Mouse (Mus musculus): ENCODE results near the gene Pcx.

The Pcx gene

DNA sequence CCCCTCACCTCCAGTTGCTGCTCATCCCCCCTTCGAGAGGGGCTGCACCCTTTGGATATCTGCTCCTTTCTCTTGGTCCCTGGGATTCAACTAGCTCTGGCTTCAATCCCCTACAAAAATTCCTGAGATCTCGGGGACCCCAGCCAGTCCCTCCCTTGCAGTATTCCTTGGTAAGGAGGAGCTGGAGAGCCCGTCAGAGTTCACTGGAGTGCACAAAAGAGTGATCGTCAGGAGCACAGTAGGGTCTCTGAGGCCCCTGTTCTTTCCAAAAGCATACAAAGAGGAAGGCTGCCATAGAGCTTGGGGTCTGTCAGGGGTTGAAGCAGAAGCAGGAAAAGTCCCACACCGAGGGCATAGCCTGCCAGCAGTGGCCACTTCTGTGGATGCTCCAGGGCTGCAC, 112.5 kb downstream of the Pcx start:
- DNase-seq (ENCODE audit: low read depth, low spot score) = no peak
- H3K27me3 ChIP-seq (ENCODE audit: control insufficient read depth, insufficient read depth, low read length, poor library complexity, severe bottlenecking) = no peaks in the 10 kb centered on the region
- no peaks in the 10 kb centered on the region for H3K36me3 ChIP-seq (ENCODE audit: control insufficient read depth, insufficient read depth, low read length, poor library complexity, severe bottlenecking)

- Histone ChIP-seq H3K36me3 (ENCODE audit: control insufficient read depth, insufficient read depth, low read length, poor library complexity, severe bottlenecking) (no peaks in the 10 kb centered on the region), H3K27me3 (ENCODE audit: control insufficient read depth, insufficient read depth, low read length, poor library complexity, severe bottlenecking) (no peaks in the 10 kb centered on the region)
- DNase-seq (ENCODE audit: low read depth, low spot score) = no peak
Measured at GRCm38 (mm10) chr19:4623419-4623818, 113.1 kb downstream of the Pcx start.

- Histone ChIP-seq H3K36me3 (ENCODE audit: control insufficient read depth, insufficient read depth, low read length, poor library complexity, severe bottlenecking) (no peaks in the 10 kb centered on the region), H3K27me3 (ENCODE audit: control insufficient read depth, insufficient read depth, low read length, poor library complexity, severe bottlenecking) (no peaks in the 10 kb centered on the region)
- no peak for DNase-seq (ENCODE audit: low read depth, low spot score)
Measured at GRCm38 (mm10) chr19:4624006-4624405, 113.7 kb downstream of the Pcx start.

DNA sequence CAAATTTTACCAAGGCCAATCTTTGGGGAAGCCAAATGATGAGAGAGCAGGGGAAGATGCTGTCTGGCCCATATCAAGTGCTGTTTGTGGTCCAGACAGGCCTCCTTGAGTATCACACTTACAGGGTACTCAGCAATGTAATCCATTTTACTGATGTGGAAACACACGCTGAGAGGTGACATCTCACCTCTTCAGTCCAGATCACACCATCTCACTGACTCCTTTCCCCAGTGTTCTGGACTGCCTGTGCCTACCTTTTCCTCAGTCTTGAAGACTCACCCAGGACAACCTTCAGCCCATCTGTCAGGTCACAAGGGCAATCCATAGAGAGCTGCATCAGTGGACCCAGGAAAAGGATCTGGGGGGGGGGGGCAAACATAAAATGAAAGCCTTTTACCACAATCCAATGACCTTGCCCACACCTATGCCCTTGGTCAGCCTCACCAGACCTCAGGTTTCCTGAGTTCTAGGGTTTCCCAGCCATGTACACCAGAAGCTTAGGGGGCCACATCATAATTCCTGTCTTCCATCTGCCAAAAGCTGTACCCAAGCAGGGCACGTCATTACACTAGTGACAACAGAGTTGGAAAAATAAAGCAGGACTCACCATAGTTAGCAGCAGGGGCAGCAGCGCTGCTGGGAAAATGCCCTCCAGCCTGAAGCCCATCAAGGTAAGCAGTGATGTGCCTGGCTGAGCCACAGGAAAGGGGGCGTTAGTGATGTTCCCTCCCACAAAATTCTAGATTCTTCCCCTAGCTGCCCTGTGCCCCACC, 114.3 kb downstream of the Pcx start:
- DNase-seq (ENCODE audit: low read depth, low spot score) = no peak
- Histone ChIP-seq H3K36me3 (ENCODE audit: control insufficient read depth, insufficient read depth, low read length, poor library complexity, severe bottlenecking) (no peaks in the 10 kb centered on the region), H3K27me3 (ENCODE audit: control insufficient read depth, insufficient read depth, low read length, poor library complexity, severe bottlenecking) (no peaks in the 10 kb centered on the region)

DNA sequence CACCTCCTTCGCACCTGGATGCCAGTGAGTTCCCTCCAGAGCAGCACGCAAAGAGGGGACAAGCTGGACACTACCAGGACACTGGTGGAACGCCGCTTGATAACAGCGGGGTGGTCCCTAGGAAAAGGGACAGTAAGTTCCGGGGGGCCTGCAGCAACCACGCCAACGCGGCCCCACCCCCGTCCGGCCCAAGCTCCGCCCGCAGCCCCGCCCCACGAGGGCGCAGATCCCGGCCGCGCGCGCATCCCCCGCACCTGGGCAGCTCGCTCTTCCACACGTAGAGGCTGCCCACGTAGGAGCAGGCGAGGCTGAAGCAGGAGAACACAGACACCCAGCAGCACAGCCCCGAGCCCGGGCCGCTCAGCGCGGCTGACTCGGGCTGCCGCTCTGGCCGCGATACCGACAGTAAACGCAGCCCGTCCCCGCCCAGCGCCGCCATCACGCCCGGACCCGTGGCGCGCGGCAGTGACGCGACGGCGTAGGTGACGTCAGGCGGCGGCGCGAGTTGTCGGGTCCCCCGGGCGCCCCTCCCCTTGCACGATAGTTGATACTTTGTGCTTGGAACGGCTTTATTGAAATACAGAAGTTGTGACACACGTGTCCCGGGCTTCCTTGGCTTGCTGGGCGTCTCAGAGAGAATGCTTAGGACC, 115.0 kb downstream of the Pcx start, which contains the start of gene Rce1:
Gene Rce1 (minus strand): TSS at position 463 of the 650 bp plus-strand sequence.
- peak; percentile 91 for DNase-seq (ENCODE audit: low read depth, low spot score)
- H3K27me3 ChIP-seq (ENCODE audit: control insufficient read depth, insufficient read depth, low read length, poor library complexity, severe bottlenecking) = no peaks in the 10 kb centered on the region
- no peaks in the 10 kb centered on the region for H3K36me3 ChIP-seq (ENCODE audit: control insufficient read depth, insufficient read depth, low read length, poor library complexity, severe bottlenecking)

- Histone ChIP-seq H3K36me3 (ENCODE audit: control insufficient read depth, insufficient read depth, low read length, poor library complexity, severe bottlenecking) (no peaks in the 10 kb centered on the region), H3K27me3 (ENCODE audit: control insufficient read depth, insufficient read depth, low read length, poor library complexity, severe bottlenecking) (no peaks in the 10 kb centered on the region)
- no peak for DNase-seq (ENCODE audit: low read depth, low spot score)
Measured at GRCm38 (mm10) chr19:4625829-4626535, 115.7 kb downstream of the Pcx start.

- H3K36me3 ChIP-seq (ENCODE audit: control insufficient read depth, insufficient read depth, low read length, poor library complexity, severe bottlenecking) = no peaks in the 10 kb centered on the region
- H3K27me3 ChIP-seq (ENCODE audit: control insufficient read depth, insufficient read depth, low read length, poor library complexity, severe bottlenecking) = no peaks in the 10 kb centered on the region
- DNase-seq (ENCODE audit: low read depth, low spot score) = peak; percentile 84
Measured at GRCm38 (mm10) chr19:4628819-4629218, 118.5 kb downstream of the Pcx start.

- no peak for DNase-seq (ENCODE audit: low read depth, low spot score)
Measured at GRCm38 (mm10) chr19:4635986-4636385, 125.7 kb downstream of the Pcx start.

GRCm38 (mm10) chr19:4644271-4644670, 134.0 kb downstream of the Pcx start:
- Histone ChIP-seq H3K36me3 (ENCODE audit: control insufficient read depth, insufficient read depth, low read length, poor library complexity, severe bottlenecking) (no peaks in the 10 kb centered on the region), H3K27me3 (ENCODE audit: control insufficient read depth, insufficient read depth, low read length, poor library complexity, severe bottlenecking) (no peaks in the 10 kb centered on the region)
- DNase-seq (ENCODE audit: low read depth, low spot score) = no peak

More at GRCm38 (mm10) chr19:4635986-4636385, 125.7 kb downstream of the Pcx start:
- no peaks in the 10 kb centered on the region; the same call in 1 of the 2 replicates for H3K27me3 ChIP-seq (ENCODE audit: control insufficient read depth, insufficient read depth, low read length, poor library complexity, severe bottlenecking)
- H3K36me3 ChIP-seq (ENCODE audit: control insufficient read depth, insufficient read depth, low read length, poor library complexity, severe bottlenecking) = no peaks in the 10 kb centered on the region

- Histone ChIP-seq H3K36me3 (ENCODE audit: control insufficient read depth, insufficient read depth, low read length, poor library complexity, severe bottlenecking) (no peaks in the 10 kb centered on the region), H3K27me3 (ENCODE audit: control insufficient read depth, insufficient read depth, low read length, poor library complexity, severe bottlenecking) (no peaks in the 10 kb centered on the region)
- DNase-seq (ENCODE audit: low read depth, low spot score) = no peak
Measured at GRCm38 (mm10) chr19:4646917-4647492, 136.7 kb downstream of the Pcx start.

GRCm38 (mm10) chr19:4658156-4658555, 147.9 kb downstream of the Pcx start:
- Histone ChIP-seq H3K36me3 (ENCODE audit: control insufficient read depth, insufficient read depth, low read length, poor library complexity, severe bottlenecking) (no peaks in the 10 kb centered on the region), H3K27me3 (ENCODE audit: control insufficient read depth, insufficient read depth, low read length, poor library complexity, severe bottlenecking) (no peaks in the 10 kb centered on the region)
- DNase-seq (ENCODE audit: low read depth, low spot score) = no peak

DNA sequence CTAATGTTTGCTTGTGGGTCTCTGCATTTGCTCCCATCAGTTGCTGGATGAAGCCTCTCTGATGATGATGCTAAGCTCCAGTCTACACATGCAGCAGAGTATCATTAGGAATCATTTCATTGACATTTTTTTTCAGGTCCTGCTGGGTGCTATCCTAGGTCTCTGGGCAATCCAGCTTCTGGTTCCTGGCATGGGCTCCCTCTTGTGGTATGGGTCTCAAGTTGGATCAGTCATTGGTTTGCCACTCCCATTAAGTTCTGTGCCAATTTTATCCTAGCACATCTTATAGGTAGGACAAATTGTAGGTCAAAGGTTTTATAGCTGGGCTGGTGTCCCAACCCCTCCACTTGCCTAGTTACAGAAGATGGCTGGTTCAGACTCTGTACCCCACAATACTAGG, 156.5 kb downstream of the Pcx start:
- no peaks in the 10 kb centered on the region for H3K27me3 ChIP-seq (ENCODE audit: control insufficient read depth, insufficient read depth, low read length, poor library complexity, severe bottlenecking)
- peak; percentile 4 for DNase-seq (ENCODE audit: low read depth, low spot score)
- no peaks in the 10 kb centered on the region for H3K36me3 ChIP-seq (ENCODE audit: control insufficient read depth, insufficient read depth, low read length, poor library complexity, severe bottlenecking)

DNA sequence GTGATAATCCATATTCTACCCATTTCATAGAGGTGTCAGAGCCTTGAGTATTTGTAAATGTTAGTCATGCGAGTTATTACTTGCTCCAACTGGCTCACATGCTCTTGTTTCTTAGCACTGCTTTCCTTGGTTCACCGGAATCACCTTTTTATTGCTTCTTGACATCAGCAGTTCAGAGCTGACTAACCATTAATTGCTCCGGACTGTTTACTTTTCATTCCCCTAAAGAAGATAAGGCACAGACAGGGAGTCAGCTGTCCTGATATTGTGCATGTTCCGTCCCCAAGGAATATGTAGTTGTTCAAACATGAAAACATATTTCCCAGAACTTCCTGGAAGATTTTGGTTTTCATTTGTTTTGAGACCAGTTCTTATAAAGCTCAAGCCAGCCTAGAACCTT, 160.5 kb downstream of the Pcx start:
- H3K36me3 ChIP-seq (ENCODE audit: control insufficient read depth, insufficient read depth, low read length, poor library complexity, severe bottlenecking) = no peaks in the 10 kb centered on the region
- no peaks in the 10 kb centered on the region for H3K27me3 ChIP-seq (ENCODE audit: control insufficient read depth, insufficient read depth, low read length, poor library complexity, severe bottlenecking)
- no peak for DNase-seq (ENCODE audit: low read depth, low spot score)
